Mouse (Mus musculus): Measurements from ENCODE around the gene Atp6v0a2.
"Not testable (repeated sequence)": the region's sequence is repeated elsewhere in the genome, so short reads cannot be mapped to it uniquely, and the experiment has no call there.

The Atp6v0a2 gene

DNA sequence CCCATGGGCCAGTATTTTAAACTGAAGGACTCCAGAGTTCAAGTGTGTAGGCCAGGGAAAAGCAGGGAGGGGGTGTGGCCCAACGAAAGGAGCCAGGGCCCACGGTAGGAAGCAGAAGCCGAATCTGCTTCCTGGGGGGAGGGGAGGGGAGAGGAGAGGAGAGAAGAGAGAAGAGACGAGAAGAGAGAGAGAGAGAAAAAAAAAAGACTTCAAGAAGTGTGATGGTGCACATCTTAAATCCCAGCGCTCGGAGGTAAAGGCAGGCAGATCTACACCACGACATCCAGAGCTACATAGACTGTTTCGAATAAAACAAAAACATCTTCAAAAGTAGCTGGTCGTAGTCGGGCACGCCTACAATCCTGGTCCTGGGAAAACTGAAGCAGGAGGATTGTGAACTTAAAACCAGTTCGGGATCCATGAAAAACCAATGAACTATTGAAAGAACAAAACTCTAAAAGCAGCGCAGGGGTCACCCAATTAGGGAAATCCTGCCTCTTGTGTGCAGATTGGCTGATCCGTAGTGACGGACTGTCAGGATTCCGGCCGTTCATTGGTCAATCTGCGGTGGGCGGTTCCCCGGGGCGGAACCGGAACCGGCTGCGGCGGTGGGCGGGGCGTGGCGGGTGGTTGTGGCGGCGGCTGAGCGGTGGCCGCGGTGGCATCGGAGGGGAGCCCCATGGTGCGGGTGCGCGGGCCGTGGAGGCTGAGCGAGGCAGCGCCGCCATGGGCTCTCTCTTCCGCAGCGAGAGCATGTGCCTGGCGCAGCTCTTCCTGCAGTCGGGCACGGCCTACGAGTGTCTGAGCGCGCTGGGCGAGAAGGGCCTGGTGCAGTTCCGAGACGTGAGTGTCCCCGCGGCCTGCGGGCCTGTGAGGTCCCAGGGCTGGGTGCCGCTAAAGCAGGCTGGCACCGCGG is at the start of gene Atp6v0a2:
Gene Atp6v0a2 (plus strand): TSS at position 129 of the 916 bp plus-strand sequence.
- DNase-seq = peak; percentile 99

DNA sequence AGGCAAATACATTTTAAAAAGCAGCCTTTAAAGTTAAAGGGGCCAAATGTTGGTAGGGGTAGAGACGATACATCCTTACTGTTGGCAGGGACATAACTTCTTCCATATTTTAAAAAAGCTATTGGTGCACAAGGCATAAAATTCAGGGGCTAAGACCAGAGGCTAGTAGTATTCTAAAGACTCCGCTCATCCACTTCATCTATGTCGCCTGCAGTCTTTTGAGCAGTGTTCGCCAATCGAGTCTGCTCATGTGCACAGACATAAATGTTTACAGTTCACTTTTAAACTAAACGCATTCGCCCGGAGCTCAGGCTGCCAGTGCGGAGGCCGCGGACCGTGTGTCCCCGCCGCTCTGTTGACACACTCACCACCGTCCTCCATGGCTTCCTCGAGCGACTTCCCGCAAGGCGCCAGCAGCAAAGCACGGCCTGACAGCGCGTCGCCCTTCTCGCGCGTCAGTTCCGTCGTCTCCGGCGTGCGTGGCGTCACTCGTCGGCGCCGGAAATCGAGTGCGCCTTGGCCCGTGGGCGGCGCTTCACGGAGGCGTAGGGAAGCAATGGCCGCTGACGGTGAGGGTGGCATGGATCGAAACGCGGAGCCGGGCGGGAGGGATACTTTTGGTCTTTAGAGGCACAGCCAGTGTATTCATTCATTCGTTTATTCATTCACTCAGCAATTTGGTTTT is 49.6 kb upstream of the Atp6v0a2 start, which contains the start of the genes Eif2b1 and Gtf2h3:
Gene Eif2b1 (minus strand): TSS at position 499 of the 685 bp plus-strand sequence.
Gene Gtf2h3 (plus strand): TSS at position 508 of the 685 bp plus-strand sequence.
- DNase-seq = peak; percentile 97

GRCm38 (mm10) chr5:124582515-124582914 is 45.9 kb upstream of the Atp6v0a2 start:
- no peak for DNase-seq

DNA sequence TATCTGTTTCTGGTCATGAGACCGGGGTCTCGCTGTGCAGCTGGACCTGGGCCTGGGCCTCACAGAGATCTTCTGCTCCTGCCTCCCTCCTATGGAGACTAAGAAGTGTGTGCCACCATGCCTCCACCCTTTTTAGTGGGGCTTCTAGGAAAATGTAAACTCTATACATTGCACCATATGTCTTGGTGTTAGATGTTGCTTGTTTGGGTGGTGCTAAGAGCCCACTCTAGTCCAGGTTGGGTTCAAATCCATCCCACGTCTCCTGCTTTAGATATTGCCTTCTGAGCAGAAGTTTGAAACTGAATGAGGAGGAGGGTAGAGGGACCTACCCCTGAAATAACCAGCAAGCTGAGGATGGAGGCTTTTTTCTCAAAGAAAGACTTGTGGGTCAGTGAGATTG is 35.6 kb upstream of the Atp6v0a2 start:
- DNase-seq = no peak

- peak; percentile 65 for DNase-seq
Observed at GRCm38 (mm10) chr5:124598224-124599174, 29.9 kb upstream of the Atp6v0a2 start.

DNA sequence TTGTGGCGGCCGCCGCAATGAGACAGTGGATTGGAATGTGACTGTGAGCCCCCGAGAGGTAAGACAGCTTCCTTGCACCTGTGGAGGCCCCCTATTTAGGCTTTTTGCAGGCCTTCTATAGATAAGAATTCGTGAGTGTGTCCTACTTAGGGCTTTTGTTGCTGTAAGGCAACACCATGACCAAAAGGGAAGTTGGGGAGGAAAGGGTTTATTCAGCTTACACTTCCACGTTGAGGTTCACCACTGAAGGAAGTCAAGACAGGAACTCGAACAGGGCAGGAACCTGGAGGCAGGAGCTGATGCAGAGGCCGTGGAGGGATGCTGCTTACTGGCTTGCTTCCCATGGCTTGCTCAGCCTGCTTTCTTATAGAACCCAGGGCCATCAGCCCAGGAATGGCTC is 28.6 kb upstream of the Atp6v0a2 start:
- not testable (repeated sequence) for DNase-seq

- DNase-seq = peak; percentile 83
Observed at GRCm38 (mm10) chr5:124602349-124602748, 26.0 kb upstream of the Atp6v0a2 start.

DNA sequence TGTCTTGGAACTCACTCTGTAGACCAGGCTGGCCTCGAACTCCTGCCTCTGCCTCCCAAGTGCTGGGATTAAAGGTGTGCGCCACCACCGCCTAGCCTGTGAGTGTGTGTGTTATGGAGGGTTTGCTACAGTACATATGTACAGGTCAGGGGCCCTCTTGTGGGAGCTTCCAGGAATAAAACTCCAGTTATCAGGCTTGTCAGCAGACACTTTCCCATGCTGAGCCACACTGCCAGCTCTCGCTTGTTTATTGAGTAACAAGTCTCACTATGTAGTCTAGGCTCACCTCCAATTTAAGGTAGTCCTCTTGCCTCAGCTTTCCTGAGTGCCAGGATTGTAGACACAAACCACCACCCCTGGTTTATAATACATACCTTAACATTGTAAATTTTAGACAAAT is 24.1 kb upstream of the Atp6v0a2 start:
- DNase-seq = no peak

- no peak for DNase-seq
Observed at GRCm38 (mm10) chr5:124605041-124605622, 23.2 kb upstream of the Atp6v0a2 start.

DNA sequence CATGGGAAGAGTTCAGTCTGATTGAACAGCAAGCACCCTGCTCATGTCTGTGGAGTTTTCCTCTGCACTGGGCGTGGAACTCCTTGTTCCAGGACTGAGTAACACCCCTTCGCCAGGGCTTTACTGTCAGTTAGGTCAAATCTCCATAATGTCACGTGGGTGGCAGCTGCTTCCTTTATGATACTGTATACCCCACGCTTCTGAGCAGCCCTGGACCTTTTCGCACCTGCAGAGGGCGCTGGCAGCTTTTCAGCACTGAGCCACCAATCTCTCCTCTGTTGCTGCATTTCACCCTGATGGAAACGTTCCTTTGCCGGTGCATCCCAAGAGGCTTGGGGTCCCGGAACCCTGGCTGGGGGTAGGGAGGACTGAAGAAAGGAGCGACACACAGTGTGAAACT is 17.4 kb upstream of the Atp6v0a2 start:
- DNase-seq = peak; percentile 76

GRCm38 (mm10) chr5:124614709-124615108 is 13.7 kb upstream of the Atp6v0a2 start:
- peak; percentile 60 for DNase-seq

GRCm38 (mm10) chr5:124618711-124619110 is 9.7 kb upstream of the Atp6v0a2 start:
- DNase-seq = no peak

GRCm38 (mm10) chr5:124621362-124621761 is 7.0 kb upstream of the Atp6v0a2 start:
- DNase-seq = no peak

DNA sequence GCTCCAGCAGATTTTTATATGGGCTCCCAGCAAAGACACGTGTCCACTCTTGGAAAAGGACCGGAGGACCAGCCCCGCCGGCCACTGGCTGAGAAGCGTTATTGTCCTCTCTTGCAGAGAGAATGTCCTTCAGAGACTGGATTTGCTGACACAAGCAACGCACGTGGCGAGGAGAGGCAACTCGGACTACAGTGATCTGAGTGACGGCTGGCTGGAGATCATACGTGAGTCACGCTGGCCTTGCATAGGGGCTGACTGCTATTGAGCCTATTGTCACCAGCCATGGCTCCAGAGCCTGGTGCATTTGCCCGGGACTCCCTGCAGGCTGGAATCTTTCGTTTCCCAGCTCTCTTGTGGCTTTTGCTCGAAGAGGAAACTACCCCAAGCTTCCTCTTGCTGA is 5.5 kb upstream of the Atp6v0a2 start:
- DNase-seq = no peak

GRCm38 (mm10) chr5:124624291-124624690 is 4.1 kb upstream of the Atp6v0a2 start:
- DNase-seq = no peak

GRCm38 (mm10) chr5:124629641-124630040 is 1.3 kb downstream of the Atp6v0a2 start:
- DNase-seq = peak; percentile 29

GRCm38 (mm10) chr5:124631685-124632084 is 3.3 kb downstream of the Atp6v0a2 start:
- DNase-seq = no peak

DNA sequence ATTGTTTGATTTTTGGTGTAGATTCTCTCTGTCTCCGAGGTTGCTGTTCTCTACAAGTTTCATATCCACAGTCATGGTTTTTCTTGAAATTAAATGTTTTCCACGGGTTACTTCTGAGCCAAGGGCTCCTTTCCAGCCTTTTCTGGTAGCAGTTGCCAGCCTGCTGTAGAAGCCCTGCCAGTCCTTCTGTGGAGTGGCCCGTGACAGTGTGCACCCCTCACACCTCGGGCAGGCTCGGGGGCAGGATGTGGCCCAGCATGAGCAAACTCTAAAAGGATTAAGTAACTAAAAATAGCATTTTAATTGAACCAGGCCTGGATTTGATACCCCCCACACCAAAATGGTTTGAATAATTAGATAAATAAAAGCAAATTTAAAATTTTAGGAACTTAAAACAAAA is 4.1 kb downstream of the Atp6v0a2 start:
- DNase-seq = no peak

GRCm38 (mm10) chr5:124633425-124633824 is 5.0 kb downstream of the Atp6v0a2 start:
- DNase-seq = peak; percentile 45

DNA sequence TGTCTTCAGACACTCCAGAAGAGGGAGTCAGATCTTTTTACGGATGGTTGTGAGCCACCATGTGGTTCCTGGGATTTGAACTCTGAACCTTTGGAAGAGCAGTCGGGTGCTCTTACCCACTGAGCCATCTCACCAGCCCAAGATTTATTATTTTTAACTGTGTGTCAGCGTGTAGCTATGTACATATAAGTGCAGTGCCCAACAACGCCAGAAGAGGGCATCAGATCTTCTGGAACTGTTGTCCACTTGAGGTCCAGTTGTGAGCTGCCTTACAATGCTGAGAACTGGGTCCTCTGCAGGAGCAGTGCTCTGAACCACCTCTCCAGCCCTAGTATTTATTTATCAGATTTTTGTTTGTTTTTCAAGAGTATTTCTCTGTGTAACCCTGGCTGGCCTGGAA is 6.7 kb downstream of the Atp6v0a2 start:
- DNase-seq = peak; percentile 45

DNA sequence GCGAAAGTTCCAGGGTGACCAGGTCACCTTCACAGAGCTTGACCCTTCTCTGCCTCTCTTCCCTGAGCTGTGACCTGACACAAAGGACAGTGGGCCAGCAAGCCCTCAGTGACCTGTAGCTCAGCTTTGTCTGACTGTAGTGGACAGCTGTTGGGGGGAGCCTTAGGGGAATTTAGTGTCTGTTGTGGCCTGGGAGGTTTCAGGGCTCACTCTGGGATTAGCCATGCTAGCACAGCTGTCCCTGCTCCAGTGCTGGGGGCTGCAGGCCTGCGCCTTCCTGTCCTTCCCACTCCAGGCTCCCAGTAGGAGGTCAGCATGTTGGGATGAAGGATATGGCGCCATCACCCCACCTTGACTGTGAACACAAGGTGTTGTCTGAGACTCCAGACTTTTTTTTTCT is 7.8 kb downstream of the Atp6v0a2 start:
- no peak for DNase-seq

- no peak for DNase-seq
Observed at GRCm38 (mm10) chr5:124636694-124637093, 8.3 kb downstream of the Atp6v0a2 start.

Measured in thymus, postnatal 4 days (tissue).